Mouse (Mus musculus) embryonic stem cell, embryonic (primary cell): ENCODE results near the gene Susd1.

Experiments
- CTCF ChIA-PET, 4 experiments: fragments of 300-600 bp in 2 of 4; fragments of 350-600 bp in 2 of 4; sonication (Branson Sonifier 250); formaldehyde crosslinking; loops; one replicate each; lab custom pipeline; 2022; ENCODE audit warnings: inconsistent platforms in 2 of 4; lab: Charles Lee
- POLR2A ChIA-PET, 4 experiments: fragments of 300-600 bp in 2 of 4; fragments of 350-600 bp in 2 of 4; sonication (Branson Sonifier 250); formaldehyde crosslinking; loops; one replicate each; lab custom pipeline; 2022; ENCODE audit warnings: antibody characterized with exemption in 4 of 4, inconsistent platforms in 1 of 4; lab: Charles Lee

Susd1 gene

DNA sequence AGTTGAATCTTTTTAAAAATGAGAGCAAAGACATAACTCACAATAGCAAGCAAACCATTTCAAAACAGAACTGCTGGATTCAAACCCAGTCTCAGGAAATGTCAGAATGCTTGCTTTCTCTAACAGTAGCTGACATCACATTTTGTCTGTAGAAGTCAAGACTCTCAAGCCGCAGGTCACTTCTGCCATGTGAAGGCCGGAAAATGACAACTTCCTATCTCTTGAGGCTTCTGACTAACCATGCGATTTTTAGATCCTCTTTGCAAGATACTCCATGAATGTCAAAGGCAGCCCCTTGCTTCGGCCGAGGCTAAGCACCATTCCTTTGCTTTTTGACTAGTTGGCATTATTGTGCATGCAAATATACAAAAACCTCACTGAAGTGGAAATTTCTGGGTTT, 172.8 kb downstream of the Susd1 start:
- ChIA-PET POLR2A (no interaction called here), CTCF (no interaction called here)

DNA sequence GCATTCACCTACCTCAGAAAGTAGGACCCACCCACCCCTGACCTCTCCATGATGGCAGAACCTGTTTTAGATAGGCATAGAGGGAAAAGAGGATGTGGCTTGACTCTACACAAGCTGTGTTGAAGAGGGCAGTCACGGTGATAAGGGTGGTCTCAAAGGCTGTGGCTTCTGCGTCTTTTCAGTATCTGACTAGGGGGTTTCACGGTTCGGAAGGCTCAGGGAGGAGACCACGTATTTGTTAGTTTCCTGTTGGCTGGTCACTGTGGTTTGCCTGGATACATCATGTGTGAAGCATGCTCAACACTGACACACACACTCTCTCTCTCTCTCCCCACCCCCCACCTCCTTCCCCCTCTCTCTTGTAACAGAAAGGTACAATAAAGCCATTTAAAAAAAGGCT, 173.3 kb downstream of the Susd1 start:
- CTCF ChIA-PET = no interaction called here
- POLR2A ChIA-PET = no interaction called here
